Mouse (Mus musculus) brain, embryonic 14.5 days (tissue): ENCODE measurements around the gene Anapc7.

Experiments
- CTCF ChIP-seq: fragments of 200-500 bp; IDR thresholded peaks from 2 replicates; pipeline ENCODE4 v1.5.1; 2012; ENCODE audit warnings: inconsistent platforms, mild to moderate bottlenecking, moderate library complexity, borderline replicate concordance; ENCODE audit not compliant: insufficient read depth, insufficient read length; ENCODE audit errors: extremely low read depth
- POLR2A ChIP-seq: fragments of 200-500 bp; IDR thresholded peaks from 2 replicates; pipeline ENCODE4 v1.6.1; 2012; ENCODE audit warnings: mild to moderate bottlenecking, inconsistent platforms, borderline replicate concordance; ENCODE audit not compliant: poor library complexity, insufficient read depth, insufficient read length, severe bottlenecking; ENCODE audit errors: extremely low read depth

- no peak for TF ChIP-seq CTCF
- no peak for TF ChIP-seq POLR2A
Observed at GRCm38 (mm10) chr5:122423083-122423482, 1.6 kb downstream of the Anapc7 start.
